ENCODE assay signal across 26 mouse cellular contexts in genomic region chr4:149867351-149867750, GRCm38 (mm10).
A peak's percentile ranks its signal among the peaks of the same experiment; 100 is the strongest.
DNase-seq lines count a peak whose midpoint lies in the region; ATAC-seq and TF ChIP-seq lines count a peak whose summit lies in the region.
"Had no signal": no experiment of that assay in that cellular context is flagged by ENCODE, and none has a peak within 500 bp of the region (broad histone marks: within the 10 kb centered on the region; RNA-seq: fewer than 3 reads in every experiment).

No protein-coding gene starts in this region.

- H3K4me3 ChIP-seq in kidney, embryonic 15.5 days (replicated peaks) = no peak overlapping the region
- no peak overlapping the region for H3K4me3 ChIP-seq in thymus, adult 2 months (ENCODE audit: control insufficient read depth, insufficient read depth, low read length)
- no peak overlapping the region for H3K4me3 ChIP-seq in hindbrain, embryonic 16.5 days (ENCODE audit: low read length)
- H3K4me3 ChIP-seq: embryonic facial prominence, embryonic 10.5 days; embryonic facial prominence, embryonic 13.5 days; erythroblast, embryonic 14.5 days; forebrain, embryonic 12.5 days; forebrain, embryonic 15.5 days; heart, embryonic 12.5 days; heart, embryonic 15.5 days had no signal

- TF ChIP-seq CTCF in thymus, adult 2 months (IDR thresholded peaks at IDR 0.05; ENCODE audit: borderline replicate concordance, control insufficient read depth, extremely low read depth, insufficient read depth, low read length, poor library complexity) = no peak

- no peaks in the 10 kb centered on the region for H3K36me3 ChIP-seq in kidney, embryonic 15.5 days
- no peaks in the 10 kb centered on the region for H3K36me3 ChIP-seq in thymus, adult 2 months (ENCODE audit: control insufficient read depth, insufficient read depth, low read length)
- no peaks in the 10 kb centered on the region for H3K36me3 ChIP-seq in hindbrain, embryonic 16.5 days (ENCODE audit: control insufficient read depth, insufficient read depth, low read length)
- H3K36me3 ChIP-seq: embryonic facial prominence, embryonic 10.5 days; embryonic facial prominence, embryonic 13.5 days; forebrain, embryonic 12.5 days; forebrain, embryonic 15.5 days; heart, embryonic 12.5 days; heart, embryonic 15.5 days had no signal

- TF ChIP-seq POLR2A in thymus, adult 2 months (IDR thresholded peaks at IDR 0.05; ENCODE audit: control insufficient read depth, extremely low read depth, insufficient read depth, low read length, poor library complexity) = no peak

- H3K4me2 ChIP-seq in kidney, embryonic 15.5 days = no peak overlapping the region
- H3K4me2 ChIP-seq in hindbrain, embryonic 16.5 days (ENCODE audit: low read length) = no peak overlapping the region
- H3K4me2 ChIP-seq: embryonic facial prominence, embryonic 13.5 days; forebrain, embryonic 12.5 days; forebrain, embryonic 15.5 days; heart, embryonic 12.5 days; heart, embryonic 15.5 days; hindbrain, embryonic 14.5 days had no signal

- DNase-seq in kidney, postnatal 25 days = no peak
- peak; percentile 48 for DNase-seq in thymus, adult 2 months
- DNase-seq in thymus, adult 18-20 months = no peak
- DNase-seq in thymus, postnatal 14 days = peak; percentile 66
- DNase-seq in yolk sac, embryonic 10.5 days (ENCODE audit: low spot score) = no peak
- DNase-seq: adrenal gland, adult 2 months; adrenal gland, postnatal 14 days; cerebellum, adult 11-12 months; cerebellum, adult 8-10 months; cerebellum, postnatal 10 days; cerebellum, postnatal 36 days; embryo, embryonic 11 days; gastrocnemius, postnatal 25 days; heart, adult 18-20 months; heart, postnatal 36 days had no signal

- peaks cover 44% of the 10 kb centered on the region for H3K4me1 ChIP-seq in kidney, embryonic 15.5 days
- peaks cover 39% of the 10 kb centered on the region for H3K4me1 ChIP-seq in thymus, adult 2 months (replicated peaks; ENCODE audit: control insufficient read depth, insufficient read depth, low read length)
- no peaks in the 10 kb centered on the region; the same call in 1 of the 2 replicates for H3K4me1 ChIP-seq in hindbrain, embryonic 16.5 days (ENCODE audit: control insufficient read depth, insufficient read depth, low read depth, low read length)
- H3K4me1 ChIP-seq: forebrain, embryonic 12.5 days; forebrain, embryonic 15.5 days had no signal

- 0 out of 2 replicates have a peak overlapping the region, but pooled peaks have one; percentile 82 for H3K27ac ChIP-seq in kidney, embryonic 15.5 days
- H3K27ac ChIP-seq in thymus, adult 2 months (ENCODE audit: control insufficient read depth, insufficient read depth, low read length) = no peak overlapping the region
- no peak overlapping the region for H3K27ac ChIP-seq in hindbrain, embryonic 16.5 days (ENCODE audit: low read depth, low read length)
- H3K27ac ChIP-seq: embryonic facial prominence, embryonic 13.5 days; forebrain, embryonic 12.5 days; forebrain, embryonic 15.5 days; hindbrain, embryonic 14.5 days had no signal

- ATAC-seq in kidney, embryonic 15.5 days (replicated peaks; ENCODE audit: low FRiP score) = no peak
- ATAC-seq in hindbrain, embryonic 16.5 days = no peak
- ATAC-seq: CD4-positive, CD25-positive, alpha-beta regulatory T cell, adult 4 months; forebrain, embryonic 15.5 days had no signal

- H3K9ac ChIP-seq in kidney, embryonic 15.5 days = no peak overlapping the region
- no peak overlapping the region for H3K9ac ChIP-seq in hindbrain, embryonic 16.5 days (ENCODE audit: low read depth, low read length)
- H3K9ac ChIP-seq: forebrain, embryonic 12.5 days; forebrain, embryonic 15.5 days; heart, embryonic 12.5 days; heart, embryonic 15.5 days; hindbrain, embryonic 14.5 days had no signal

- no peaks in the 10 kb centered on the region for H3K9me3 ChIP-seq in kidney, embryonic 15.5 days (replicated peaks)
- H3K9me3 ChIP-seq in hindbrain, embryonic 16.5 days (ENCODE audit: control insufficient read depth, low read length) = no peaks in the 10 kb centered on the region
- H3K9me3 ChIP-seq: embryonic facial prominence, embryonic 10.5 days; embryonic facial prominence, embryonic 13.5 days; forebrain, embryonic 12.5 days; forebrain, embryonic 15.5 days; heart, embryonic 12.5 days; heart, embryonic 15.5 days had no signal

- WGBS in kidney, embryonic 15.5 days = 64% methylated on average over 4 of the region's 4 CpGs
- 53% methylated on average over 4 of the region's 4 CpGs for WGBS in thymus, adult 2 months
- 72% methylated on average over 4 of the region's 4 CpGs for WGBS in hindbrain, embryonic 16.5 days

- H3K27me3 ChIP-seq in kidney, embryonic 15.5 days = no peaks in the 10 kb centered on the region
- H3K27me3 ChIP-seq in thymus, adult 2 months (ENCODE audit: control insufficient read depth, insufficient read depth, low read length) = no peaks in the 10 kb centered on the region
- H3K27me3 ChIP-seq in hindbrain, embryonic 16.5 days (replicated peaks; ENCODE audit: control insufficient read depth, insufficient read depth, low read length) = no peaks in the 10 kb centered on the region
- H3K27me3 ChIP-seq: embryonic facial prominence, embryonic 13.5 days; forebrain, embryonic 12.5 days; forebrain, embryonic 15.5 days; heart, embryonic 12.5 days; heart, embryonic 15.5 days had no signal

Comparison
In these comparisons a context has a peak if more than half of its experiments do, and no peak if none do; other contexts are left out.
1. DNase-seq: peak in thymus, adult 2 months (single experiment) and thymus, postnatal 14 days (single experiment); none in kidney, postnatal 25 days (0 of 2), thymus, adult 18-20 months (0 of 2) and yolk sac, embryonic 10.5 days (single experiment).